Mouse (Mus musculus) monocyte, adult 5-6 weeks (primary cell): ENCODE measurements around the gene Mfap5. TPM values are rescaled to one million over a fixed set of nuclear protein-coding genes. Genes with fewer than 3 reads are reported as not detected.
"Not testable (repeated sequence)": the region's sequence is repeated elsewhere in the genome, so short reads cannot be mapped to it uniquely, and the experiment has no call there.

Experiments used
- ATAC-seq: fragments of 153-309, 156-312 bp; replicated peaks from 2 replicates; pipeline ENCODE4 v1.8.0; 2017; ENCODE audit warnings: mild to moderate bottlenecking; ENCODE audit not compliant: low TSS enrichment, insufficient number of reproducible peaks, severe bottlenecking, poor library complexity, low FRiP score
- total RNA-seq: library from RNA; stranded (forward); fragments of 200-1000, 200-491, 200-594 nt; gene quantifications from 3 replicates; pipeline ENCODE4 v1.2.3, GENCODE M21; 2017

Gene Mfap5
- total RNA-seq, 1 experiment from 2014 or later: not detected

DNA sequence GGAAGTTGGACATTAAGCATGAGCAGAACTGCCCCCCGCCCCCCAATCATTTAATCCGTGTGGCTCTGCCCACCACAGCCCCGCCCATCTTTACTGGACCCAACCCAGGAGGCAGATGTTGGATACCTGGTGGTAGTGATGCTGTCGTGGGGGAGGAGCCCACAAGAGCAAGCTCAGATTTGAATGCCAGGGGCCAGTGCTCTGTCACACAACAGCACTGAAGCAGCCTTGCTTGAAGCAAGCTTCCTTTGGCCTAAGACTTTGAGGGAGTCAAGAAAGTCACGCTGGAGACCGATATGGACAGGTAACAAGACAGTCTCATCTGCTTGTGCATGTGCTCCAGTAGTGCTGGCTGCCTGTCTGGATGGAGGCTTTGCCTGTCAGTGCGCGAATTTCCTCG, 48.0 kb downstream of the Mfap5 start, which contains the start of gene Aicda:
Aicda (plus strand) TSS at position 196 of the 400 bp plus-strand sequence.
- no peak for ATAC-seq

DNA sequence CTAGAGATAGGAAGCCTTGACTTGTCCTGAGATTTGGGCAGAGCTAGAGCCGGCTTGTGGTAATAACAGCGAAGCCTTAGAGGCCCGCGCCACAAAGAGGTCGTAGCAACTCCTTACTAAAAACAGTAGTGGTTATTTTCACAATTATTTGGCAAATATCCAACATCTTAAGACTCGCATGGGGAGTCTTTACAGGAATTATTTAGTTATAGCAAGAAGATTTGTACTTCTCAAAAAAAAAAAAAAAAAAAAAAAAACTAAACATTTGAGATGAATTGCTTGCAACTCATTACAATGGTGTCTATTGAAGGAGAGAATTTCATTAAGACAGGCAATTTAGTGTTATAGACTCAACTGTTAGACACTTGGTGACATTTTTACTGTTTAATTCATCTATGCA, 48.5 kb downstream of the Mfap5 start:
- no peak for ATAC-seq

DNA sequence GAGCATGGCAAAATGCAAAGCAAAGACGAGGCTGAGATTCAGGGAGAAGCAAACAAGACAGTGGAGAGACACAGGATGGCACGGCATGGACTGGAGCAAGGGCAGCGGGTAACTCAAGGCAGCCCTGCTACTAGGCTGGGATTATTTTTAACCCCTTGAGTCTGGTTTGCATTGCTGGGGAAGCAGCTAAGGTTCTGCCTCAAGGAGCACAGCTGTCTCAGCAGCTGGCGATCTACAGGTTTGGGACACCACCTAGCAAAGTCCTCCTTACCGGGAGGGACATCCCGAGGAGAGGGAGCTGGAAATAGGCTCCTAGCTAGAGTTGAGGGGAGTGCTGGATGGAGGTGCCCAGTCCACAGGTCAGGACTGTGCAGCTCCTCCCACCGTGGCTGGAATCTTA, 49.6 kb downstream of the Mfap5 start:
- no peak; the same call in 1 of the 2 replicates for ATAC-seq

DNA sequence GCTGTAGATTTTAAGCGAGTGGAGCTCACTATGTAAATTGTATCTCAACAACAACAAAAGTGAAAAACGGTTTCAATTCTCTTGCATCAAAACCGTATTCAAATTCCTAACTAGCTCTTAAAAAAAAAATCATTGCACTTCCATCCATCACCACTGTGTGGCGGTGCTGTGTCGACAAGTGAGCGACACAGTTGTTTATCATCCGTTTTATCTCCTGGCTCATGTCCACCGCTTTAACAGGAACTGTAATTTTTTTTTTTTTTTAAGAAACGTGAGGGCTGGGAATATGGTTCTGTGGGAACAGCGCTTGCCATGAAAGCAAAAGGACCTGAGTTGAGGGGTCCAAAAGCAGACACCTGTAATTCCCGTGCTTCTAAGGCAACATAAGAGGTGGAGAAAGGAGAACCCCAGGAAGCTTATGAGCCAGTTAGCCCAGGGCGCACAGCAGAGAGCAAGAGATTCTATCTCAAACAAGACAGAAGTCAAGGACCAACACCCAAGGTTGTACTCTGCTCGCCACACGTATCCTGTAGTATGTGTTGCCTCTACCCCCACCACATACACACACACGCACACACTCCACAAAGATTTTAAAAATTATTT, 51.4 kb downstream of the Mfap5 start:
- peak; percentile 62 for ATAC-seq

DNA sequence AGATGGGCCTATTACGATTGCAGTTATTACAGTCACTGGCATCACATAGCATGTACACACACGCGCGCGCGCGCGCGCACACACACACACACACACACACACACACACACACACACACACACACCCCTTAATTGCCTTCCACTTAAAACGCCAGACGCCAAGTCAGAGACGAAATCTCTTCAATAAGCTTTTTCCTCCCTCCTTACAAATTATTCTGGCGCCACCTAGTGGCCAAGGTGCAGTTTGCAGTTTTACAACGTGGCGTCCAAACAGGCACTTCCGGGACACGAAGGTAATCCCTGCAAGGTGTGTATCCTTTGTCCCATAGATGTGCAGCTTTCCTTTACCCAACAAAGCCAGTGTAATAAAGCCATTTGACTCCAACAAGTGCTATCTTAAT, 54.8 kb downstream of the Mfap5 start:
- ATAC-seq: peak; percentile 38; the same call in 1 of the 2 replicates

DNA sequence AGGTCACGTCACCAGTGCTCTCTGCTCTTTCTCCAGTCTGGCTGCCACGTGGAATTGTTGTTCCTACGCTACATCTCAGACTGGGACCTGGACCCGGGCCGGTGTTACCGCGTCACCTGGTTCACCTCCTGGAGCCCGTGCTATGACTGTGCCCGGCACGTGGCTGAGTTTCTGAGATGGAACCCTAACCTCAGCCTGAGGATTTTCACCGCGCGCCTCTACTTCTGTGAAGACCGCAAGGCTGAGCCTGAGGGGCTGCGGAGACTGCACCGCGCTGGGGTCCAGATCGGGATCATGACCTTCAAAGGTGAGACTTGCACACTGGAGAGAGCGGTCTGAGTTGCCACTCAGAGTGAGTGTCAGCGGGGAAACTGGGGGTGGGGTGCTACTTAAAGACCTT, 55.4 kb downstream of the Mfap5 start:
- no peak for ATAC-seq

DNA sequence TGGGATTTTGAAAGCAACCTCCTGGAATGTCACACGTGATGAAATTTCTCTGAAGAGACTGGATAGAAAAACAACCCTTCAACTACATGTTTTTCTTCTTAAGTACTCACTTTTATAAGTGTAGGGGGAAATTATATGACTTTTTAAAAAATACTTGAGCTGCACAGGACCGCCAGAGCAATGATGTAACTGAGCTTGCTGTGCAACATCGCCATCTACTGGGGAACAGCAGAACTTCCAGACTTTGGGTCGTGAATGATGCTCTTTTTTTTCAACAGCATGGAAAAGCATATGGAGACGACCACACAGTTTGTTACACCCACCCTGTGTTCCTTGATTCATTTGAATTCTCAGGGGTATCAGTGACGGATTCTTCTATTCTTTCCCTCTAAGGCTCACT, 56.8 kb downstream of the Mfap5 start:
- ATAC-seq: 0 out of 2 replicates have a peak, but pooled peaks have one; percentile 37

DNA sequence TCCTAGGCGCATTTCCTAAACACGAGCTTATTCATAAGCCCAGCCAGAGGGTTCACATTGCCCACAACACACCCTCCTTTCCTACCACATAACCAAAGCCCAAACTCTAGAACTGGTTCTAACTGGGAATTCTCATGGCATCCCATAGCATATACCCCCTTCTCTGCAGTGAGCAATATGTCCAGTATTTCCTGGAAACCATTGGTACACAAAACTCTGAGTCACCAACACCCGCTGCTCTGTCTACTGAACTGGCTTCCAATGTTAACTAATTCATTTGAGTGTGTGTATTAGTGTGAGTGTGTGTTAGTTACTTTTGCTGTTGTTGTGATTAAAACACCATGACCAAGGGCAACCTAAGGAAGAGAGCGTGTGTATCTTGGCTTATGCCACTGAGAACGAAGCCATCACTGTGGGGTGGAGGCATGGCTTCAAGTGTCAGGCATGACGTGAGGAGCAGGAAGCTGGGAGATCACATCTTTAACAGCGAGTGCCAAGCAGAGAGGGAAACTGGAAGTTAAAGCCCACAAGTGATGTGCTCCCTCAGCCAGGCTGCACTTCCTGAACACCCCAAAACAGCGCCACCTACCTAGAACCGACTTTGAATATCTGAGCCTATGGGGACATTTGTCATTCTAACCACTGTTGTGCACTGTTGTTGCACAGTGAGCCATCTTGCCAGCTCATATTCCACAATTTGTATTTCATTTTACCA, 59.6 kb downstream of the Mfap5 start:
- ATAC-seq: peak; percentile 53

DNA sequence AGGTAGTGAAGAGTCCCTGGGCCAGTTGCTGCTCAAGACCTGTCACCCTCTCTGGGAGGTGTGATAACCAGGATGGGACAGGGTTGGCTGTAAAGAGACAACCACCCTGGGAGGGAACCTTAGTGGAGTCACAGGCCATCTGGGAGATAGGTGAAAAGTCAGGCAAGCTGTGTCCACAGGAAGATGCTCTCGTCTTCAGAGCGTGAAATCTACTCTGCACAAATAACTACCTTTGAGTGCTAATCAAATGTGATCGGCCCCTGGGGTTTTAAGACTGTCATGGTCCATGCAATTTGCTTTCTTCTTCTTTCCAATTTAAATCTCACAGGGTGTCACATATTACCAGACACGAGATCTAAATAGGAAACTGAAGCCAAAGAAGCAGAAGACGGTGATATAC, 63.5 kb downstream of the Mfap5 start:
- ATAC-seq: no peak

DNA sequence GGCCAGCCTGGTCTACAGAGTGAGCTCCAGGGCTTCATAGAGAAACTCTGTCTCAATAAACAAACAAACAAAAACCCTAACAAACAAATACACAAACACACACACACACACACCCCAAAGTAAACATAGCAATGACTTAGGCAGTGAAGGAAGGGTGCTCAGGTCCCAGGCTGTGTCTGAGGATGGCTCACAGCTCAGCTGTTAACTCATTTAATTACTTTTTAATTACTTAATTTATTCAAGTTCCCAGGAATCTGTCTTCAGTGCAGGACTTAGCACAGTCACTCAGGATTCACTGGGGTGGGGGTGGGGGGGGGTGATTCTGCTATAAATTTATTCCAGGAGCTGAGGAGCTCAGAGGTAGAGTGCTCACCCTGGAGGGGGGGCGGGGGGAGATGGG, 64.1 kb downstream of the Mfap5 start:
- ATAC-seq: no peak

DNA sequence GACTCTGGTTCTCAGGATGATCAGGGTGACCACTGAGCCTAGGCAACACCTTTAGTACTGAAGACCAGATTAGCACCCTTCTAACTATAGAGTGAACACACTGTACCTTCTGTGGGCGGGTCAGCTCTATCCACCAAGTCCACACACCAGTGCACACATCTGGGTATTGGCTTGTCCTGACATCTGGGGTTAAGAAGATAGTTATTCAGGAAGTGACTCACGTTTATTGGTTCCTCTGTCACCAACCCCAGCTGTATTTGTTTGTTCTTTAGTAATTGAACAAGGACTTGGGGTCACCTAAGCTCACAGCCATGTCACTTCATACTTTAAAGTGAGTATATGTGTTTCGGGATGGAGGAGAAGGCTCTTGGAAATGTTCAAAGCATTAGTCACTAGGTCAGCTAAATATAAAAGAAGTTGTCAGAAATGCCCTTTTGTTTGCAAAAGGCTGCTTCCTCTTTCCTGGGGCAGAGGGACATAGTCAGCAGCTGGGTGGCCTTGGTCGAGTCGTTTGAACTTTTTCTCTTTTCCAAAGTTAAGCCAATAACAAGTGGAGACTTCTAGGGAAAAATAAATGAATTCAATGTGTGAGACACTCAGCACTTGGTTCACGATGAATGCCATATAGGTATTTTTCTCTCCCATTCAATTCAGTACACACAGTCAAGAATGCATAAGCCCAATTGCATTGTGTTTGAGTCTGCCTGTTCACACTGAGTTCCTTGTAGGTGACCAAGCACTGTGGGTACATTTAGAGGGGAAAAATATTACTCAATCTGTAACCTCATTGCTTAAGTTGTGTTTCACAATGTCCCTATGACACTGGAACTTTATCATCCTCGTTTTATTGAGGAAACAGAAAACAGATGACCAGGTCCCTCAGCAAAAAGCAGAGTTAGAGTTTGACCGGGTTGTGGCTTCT, 65.3 kb downstream of the Mfap5 start:
- ATAC-seq: peak; percentile 69

DNA sequence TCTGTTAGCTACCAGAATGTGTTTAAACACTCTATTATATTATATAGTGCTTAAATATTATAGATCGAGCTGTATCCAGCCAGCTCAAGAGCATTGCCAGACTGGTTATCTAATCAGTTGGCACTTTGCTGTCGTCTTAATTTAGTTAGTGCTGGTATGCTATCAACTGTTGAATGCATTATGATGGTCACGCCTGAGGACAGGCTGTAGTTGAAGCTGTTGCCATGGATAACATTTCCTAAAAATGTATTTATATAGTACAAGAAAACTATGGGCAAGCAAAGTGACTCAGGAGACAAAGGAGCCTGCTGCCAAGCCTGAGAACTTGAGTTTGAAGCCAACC, 65.9 kb downstream of the Mfap5 start:
- no peak for ATAC-seq

DNA sequence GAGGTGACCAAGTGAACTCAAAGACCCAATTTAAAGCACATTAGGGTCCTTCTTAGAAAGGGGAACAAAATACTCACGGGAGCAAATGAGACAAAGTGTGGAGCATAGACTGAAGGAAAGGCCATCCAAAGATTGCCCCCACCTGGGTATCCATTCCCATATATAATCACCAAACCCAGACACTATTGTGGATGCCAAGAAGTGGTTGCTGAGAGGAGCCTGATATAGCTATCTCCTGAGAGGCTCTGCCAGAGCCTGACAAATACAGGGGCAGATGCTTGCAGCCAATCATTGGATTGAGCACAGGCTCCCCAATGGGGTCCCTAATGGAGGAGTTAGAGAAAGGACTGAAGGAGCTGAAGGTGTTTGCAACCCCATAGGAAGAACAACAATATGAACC, 69.4 kb downstream of the Mfap5 start:
- not testable (repeated sequence) for ATAC-seq

DNA sequence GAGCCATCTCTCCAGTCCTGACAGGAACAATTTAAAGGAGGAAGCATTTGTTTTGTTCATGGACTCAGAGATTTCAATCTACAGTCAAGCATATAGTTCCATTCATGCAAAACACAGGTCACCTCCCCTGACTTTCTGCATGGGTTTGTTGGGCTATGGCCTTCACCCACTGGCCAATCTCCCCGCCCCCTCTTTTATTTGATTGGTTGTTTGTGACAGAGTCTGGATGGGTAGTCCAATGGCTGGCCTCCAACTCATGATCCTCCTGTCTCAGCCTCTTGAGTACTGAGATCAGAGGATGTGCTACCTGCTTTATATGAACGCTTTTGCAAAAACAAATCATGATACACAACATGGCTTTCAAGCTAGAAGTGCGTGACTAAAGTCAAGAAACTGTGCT, 71.4 kb downstream of the Mfap5 start:
- no peak for ATAC-seq

Other genes starting within 250 kb of the Mfap5 start
- gene Klrg1, start 223.0 kb upstream of the Mfap5 start, total RNA-seq: 101 to 234 TPM (median 111 TPM) in 3 replicates
- gene M6pr, start 197.1 kb upstream of the Mfap5 start, total RNA-seq: 361 to 422 TPM (median 372 TPM) in 3 replicates
- gene Phc1, start 165.3 kb upstream of the Mfap5 start, total RNA-seq: 4.1 to 7.6 TPM (median 6.6 TPM) in 3 replicates
- not detected in 3 replicates for gene Rimklb, start 7.1 kb upstream of the Mfap5 start, total RNA-seq
- gene Aicda, start 48.0 kb downstream of the Mfap5 start, total RNA-seq: 1.6 TPM in 1 of 3 replicates, not detected in the others
- 129 to 219 TPM (median 170 TPM) in 3 replicates for gene Apobec1, start 96.6 kb downstream of the Mfap5 start, total RNA-seq
- gene Gdf3, start 104.2 kb downstream of the Mfap5 start, total RNA-seq: 1.7 to 3.5 TPM (median 2.5 TPM) in 3 replicates
- 8.6 TPM in 1 of 3 replicates, not detected in the others for gene Dppa3, start 120.6 kb downstream of the Mfap5 start, total RNA-seq
- gene Nanog, start 201.6 kb downstream of the Mfap5 start, total RNA-seq: not detected in 3 replicates